Mouse (Mus musculus) ES-Bruce4 (cell line): ENCODE results near the gene Lrig1. TPM values are rescaled to one million over a fixed set of nuclear protein-coding genes. Genes with fewer than 3 reads are reported as not detected.

Experiments
- H3K27ac ChIP-seq: 2 replicates; pipeline ENCODE4 v1.5.1; 2012; ENCODE audit warnings: low read length, inconsistent platforms; ENCODE audit not compliant: insufficient read depth
- H3K27me3 ChIP-seq: 2 replicates; pipeline ENCODE4 v1.6.1; 2012; ENCODE audit warnings: mild to moderate bottlenecking, low read length, inconsistent platforms; ENCODE audit not compliant: control insufficient read depth, poor library complexity, insufficient read depth, severe bottlenecking
- H3K36me3 ChIP-seq: 2 replicates; pipeline ENCODE4 v1.6.1; 2012; ENCODE audit warnings: inconsistent platforms, mild to moderate bottlenecking, low read length, moderate library complexity; ENCODE audit not compliant: control insufficient read depth, poor library complexity, insufficient read depth, severe bottlenecking
- H3K4me1 ChIP-seq: one replicate; pipeline ENCODE4 v1.8.1; 2011; ENCODE audit warnings: low read length; ENCODE audit not compliant: control insufficient read depth, insufficient read depth
- H3K4me3 ChIP-seq: 2 replicates; pipeline ENCODE4 v1.5.1; 2011; ENCODE audit warnings: low read depth, mild to moderate bottlenecking, low read length
- H3K9ac ChIP-seq: 2 replicates; pipeline ENCODE4 v1.6.1; 2012; ENCODE audit warnings: low read depth, mild to moderate bottlenecking, inconsistent platforms; ENCODE audit not compliant: poor library complexity, severe bottlenecking
- H3K9me3 ChIP-seq: replicated peaks from 2 replicates; pipeline ENCODE4 v1.6.1; 2012; ENCODE audit warnings: mild to moderate bottlenecking, low read length, inconsistent platforms; ENCODE audit not compliant: control insufficient read depth, poor library complexity, insufficient read depth, severe bottlenecking
- CTCF ChIP-seq: IDR thresholded peaks from one replicate; pipeline ENCODE4 v1.8.1; 2011; ENCODE audit warnings: low read depth, low read length
- EP300 ChIP-seq: IDR thresholded peaks from 2 replicates; pipeline ENCODE4 v1.6.1; 2011; ENCODE audit warnings: low read depth, low read length; ENCODE audit not compliant: insufficient read depth
- POLR2A ChIP-seq: IDR thresholded peaks from one replicate; pipeline ENCODE4 v1.8.1; 2011; ENCODE audit warnings: low read length; ENCODE audit not compliant: insufficient read depth
- polyA plus RNA-seq: library from polyadenylated mRNA; stranded (reverse); fragments of >200 nt; gene quantifications from 2 replicates; pipeline ENCODE4 v1.2.4, GENCODE M21; 2011; ENCODE audit warnings: low read depth; ENCODE audit not compliant: missing spikeins, insufficient read depth, insufficient read length

Gene Lrig1
- polyA plus RNA-seq, 1 experiment, result 7.3 TPM

DNA sequence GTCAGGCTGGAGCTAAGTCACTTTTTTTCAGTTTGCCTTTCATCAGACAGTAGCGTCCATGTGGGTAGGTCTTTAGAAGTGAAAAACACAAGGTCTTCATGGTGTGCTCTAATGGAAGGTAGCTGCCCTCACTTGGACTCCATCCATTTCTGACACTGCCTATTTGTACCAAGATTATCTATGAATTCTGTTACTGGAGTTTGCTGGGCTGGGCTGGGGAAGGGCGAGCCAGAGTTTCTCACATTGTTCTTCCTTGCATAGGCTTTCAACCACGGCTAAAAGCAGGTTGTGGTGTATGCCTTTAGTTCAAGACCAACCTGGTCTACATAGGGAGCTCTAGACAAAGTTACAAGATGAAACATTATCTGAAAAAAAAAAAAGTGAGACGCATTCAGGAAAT, 115.0 kb downstream of the Lrig1 start:
- no peaks in the 10 kb centered on the region for H3K4me1 ChIP-seq
- H3K9me3 ChIP-seq, result no peaks in the 10 kb centered on the region
- H3K4me3 ChIP-seq, result no peak overlapping the region

GRCm38 (mm10) chr6:94584147-94584695, 115.7 kb downstream of the Lrig1 start:
- no peak overlapping the region for H3K27ac ChIP-seq
- TF ChIP-seq CTCF (no peak), EP300 (no peak)
- H3K27me3 ChIP-seq, result no peaks in the 10 kb centered on the region
- H3K36me3 ChIP-seq, result no peaks in the 10 kb centered on the region
- H3K9me3 ChIP-seq, result no peaks in the 10 kb centered on the region
- H3K9ac ChIP-seq, result no peak overlapping the region
- no peaks in the 10 kb centered on the region for H3K4me1 ChIP-seq
- no peak overlapping the region for H3K4me3 ChIP-seq

More for the DNA sequence above, 115.0 kb downstream of the Lrig1 start:
- Histone ChIP-seq H3K27me3 (no peaks in the 10 kb centered on the region), H3K9ac (no peak overlapping the region), H3K36me3 (no peaks in the 10 kb centered on the region), H3K27ac (no peak overlapping the region)
- TF ChIP-seq CTCF (no peak), EP300 (no peak), POLR2A (no peak)

DNA sequence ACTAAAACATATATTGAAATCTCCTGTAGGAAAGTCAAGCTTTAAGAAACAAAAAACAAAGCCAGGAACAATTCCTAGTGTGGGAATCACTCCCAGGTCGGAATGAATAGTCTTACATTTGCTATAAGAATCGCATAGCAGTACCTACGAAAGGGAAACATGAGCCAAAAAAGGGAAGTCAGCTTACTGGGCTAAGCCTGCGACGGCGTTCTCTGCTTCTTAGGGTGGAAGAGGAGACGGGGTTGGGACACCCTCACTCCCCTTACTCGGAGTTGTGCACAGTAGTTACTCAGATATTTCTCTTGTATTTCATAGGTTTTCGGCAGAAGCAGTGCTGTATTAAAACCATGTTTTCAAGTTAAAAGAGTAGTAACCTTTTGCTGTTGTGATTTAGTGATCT, 117.9 kb downstream of the Lrig1 start:
- TF ChIP-seq CTCF (no peak), POLR2A (no peak), EP300 (no peak)
- H3K4me1 ChIP-seq, result no peaks in the 10 kb centered on the region
- H3K4me3 ChIP-seq, result no peak overlapping the region
- no peaks in the 10 kb centered on the region for H3K36me3 ChIP-seq
- no peaks in the 10 kb centered on the region for H3K27me3 ChIP-seq
- H3K9ac ChIP-seq, result no peak overlapping the region
- H3K27ac ChIP-seq, result no peak overlapping the region
- no peaks in the 10 kb centered on the region for H3K9me3 ChIP-seq

GRCm38 (mm10) chr6:94577991-94578390, 122.0 kb downstream of the Lrig1 start:
- TF ChIP-seq CTCF (no peak), EP300 (no peak), POLR2A (no peak)
- no peak overlapping the region for H3K27ac ChIP-seq
- no peaks in the 10 kb centered on the region for H3K9me3 ChIP-seq
- H3K4me3 ChIP-seq, result no peak overlapping the region
- H3K4me1 ChIP-seq, result no peaks in the 10 kb centered on the region
- H3K27me3 ChIP-seq, result no peaks in the 10 kb centered on the region
- H3K36me3 ChIP-seq, result no peaks in the 10 kb centered on the region
- H3K9ac ChIP-seq, result no peak overlapping the region

GRCm38 (mm10) chr6:94575526-94576166, 124.3 kb downstream of the Lrig1 start:
- no peak overlapping the region for H3K9ac ChIP-seq
- H3K4me1 ChIP-seq, result no peaks in the 10 kb centered on the region
- H3K36me3 ChIP-seq, result no peaks in the 10 kb centered on the region
- H3K27ac ChIP-seq, result no peak overlapping the region
- H3K4me3 ChIP-seq, result no peak overlapping the region
- H3K27me3 ChIP-seq, result no peaks in the 10 kb centered on the region
- H3K9me3 ChIP-seq, result no peaks in the 10 kb centered on the region
- TF ChIP-seq EP300 (no peak), CTCF (no peak), POLR2A (no peak)

- no peaks in the 10 kb centered on the region for H3K9me3 ChIP-seq
- no peaks in the 10 kb centered on the region for H3K4me1 ChIP-seq
- no peaks in the 10 kb centered on the region for H3K36me3 ChIP-seq
- H3K9ac ChIP-seq, result no peak overlapping the region
- H3K27me3 ChIP-seq, result no peaks in the 10 kb centered on the region
- no peak overlapping the region for H3K4me3 ChIP-seq
- H3K27ac ChIP-seq, result no peak overlapping the region
- TF ChIP-seq EP300 (no peak), POLR2A (no peak), CTCF (no peak)
Measured at GRCm38 (mm10) chr6:94568040-94568439, 131.9 kb downstream of the Lrig1 start.
